Mouse (Mus musculus): ENCODE data around the gene Jmjd7.

Gene Jmjd7

GRCm38 (mm10) chr2:120012924-120013323, 14.4 kb upstream of the Jmjd7 start:
- DNase-seq (ENCODE audit: low spot score in 2 of 2) = no peak

GRCm38 (mm10) chr2:120013831-120014486, 13.3 kb upstream of the Jmjd7 start:
- no peak for DNase-seq (ENCODE audit: low spot score in 2 of 2)

- DNase-seq (ENCODE audit: low spot score in 2 of 2) = no peak
These were observed 11.4 kb upstream of the Jmjd7 start for GRCm38 (mm10) chr2:120015882-120016281.

GRCm38 (mm10) chr2:120017599-120017998, 9.7 kb upstream of the Jmjd7 start:
- no peak for DNase-seq (ENCODE audit: low spot score in 2 of 2)

DNA sequence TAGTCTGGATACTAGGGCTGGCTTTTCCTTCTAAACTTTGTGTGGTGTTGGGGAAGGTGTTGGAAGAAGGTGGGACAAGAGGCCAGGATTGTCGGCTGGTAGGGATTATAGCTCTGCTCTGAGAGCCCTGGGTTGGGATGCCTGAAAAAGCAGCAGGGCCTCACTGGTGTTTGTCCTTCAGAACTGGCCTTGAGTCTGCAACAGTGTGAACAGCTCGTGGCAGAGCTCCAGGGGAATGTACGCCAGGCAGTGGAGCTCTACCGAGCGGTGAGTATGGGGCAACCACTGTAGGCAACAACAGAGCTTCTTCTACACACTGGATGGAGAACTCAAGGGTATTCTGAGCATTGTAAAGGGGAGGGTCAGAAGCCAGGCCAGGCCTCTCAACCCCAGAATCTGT, 2.9 kb upstream of the Jmjd7 start:
- no peak for DNase-seq (ENCODE audit: low spot score in 2 of 2)

DNA sequence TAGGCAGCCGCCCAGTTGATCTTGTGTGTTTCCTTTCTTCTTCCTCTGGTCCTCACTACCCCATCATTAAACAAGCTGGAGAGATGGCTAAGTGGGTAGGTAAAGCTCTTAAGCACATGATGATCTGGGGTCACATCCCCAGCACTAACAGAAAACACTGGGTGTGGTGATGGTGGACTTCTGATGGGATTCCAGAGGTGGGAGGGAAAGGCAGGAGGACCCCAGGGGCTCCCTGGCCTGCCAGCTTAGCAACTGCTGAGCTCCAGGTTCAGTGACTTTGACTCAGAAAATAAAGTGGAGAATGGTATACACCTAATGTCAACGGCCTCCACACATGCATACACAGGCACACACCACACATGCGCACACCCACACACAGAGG, 658 bp downstream of the Jmjd7 start:
- no peak for DNase-seq (ENCODE audit: low spot score in 2 of 2)

DNA sequence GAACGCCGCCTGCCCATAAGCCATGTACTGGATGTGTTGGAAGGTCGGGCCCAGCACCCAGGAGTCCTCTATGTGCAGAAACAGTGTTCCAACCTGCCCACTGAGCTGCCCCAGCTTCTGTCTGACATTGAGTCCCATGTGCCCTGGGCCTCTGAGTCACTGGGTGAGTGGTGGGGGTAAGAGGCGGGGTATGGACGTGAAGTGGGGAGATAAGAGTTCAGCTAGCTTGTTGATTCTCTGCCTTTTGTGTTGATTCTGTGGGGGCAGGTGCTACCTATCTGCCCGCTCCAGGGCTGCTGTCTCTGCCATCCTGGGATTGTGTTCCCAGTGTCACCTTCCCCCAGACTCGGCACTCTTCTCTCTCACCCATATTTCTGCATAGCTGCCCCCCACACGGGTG, 3.1 kb downstream of the Jmjd7 start:
- DNase-seq (ENCODE audit: low spot score in 2 of 2) = no peak

GRCm38 (mm10) chr2:120032726-120033467, 5.6 kb downstream of the Jmjd7 start, which contains the start of gene Pla2g4b:
TSS of gene Pla2g4b (plus strand) at chr2:120033417.
- DNase-seq (ENCODE audit: low spot score in 2 of 2) = no peak

- no peak for DNase-seq (ENCODE audit: low spot score in 2 of 2)
These were observed 6.4 kb downstream of the Jmjd7 start for GRCm38 (mm10) chr2:120033726-120034125.

DNA sequence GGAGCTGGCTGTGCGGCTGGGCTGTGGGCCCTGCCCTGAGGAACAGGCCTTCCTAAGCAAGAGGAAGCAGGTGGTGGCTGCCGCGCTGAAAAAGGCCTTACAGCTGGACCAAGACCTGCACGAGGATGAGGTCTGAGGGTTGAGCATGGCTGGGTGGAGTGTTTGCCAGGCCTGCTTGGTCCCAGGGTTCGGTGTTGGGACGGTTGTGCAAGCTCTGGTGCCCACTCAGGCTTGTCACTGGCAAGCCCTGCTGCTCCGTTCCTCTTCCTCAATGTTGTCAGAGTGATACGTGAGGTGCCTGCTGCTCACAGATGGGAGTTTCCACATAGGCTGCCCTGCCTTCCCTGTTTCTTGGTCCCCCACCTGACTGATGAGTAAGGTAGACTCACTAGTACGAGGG, 10.5 kb downstream of the Jmjd7 start:
- no peak for DNase-seq (ENCODE audit: low spot score in 2 of 2)

DNA sequence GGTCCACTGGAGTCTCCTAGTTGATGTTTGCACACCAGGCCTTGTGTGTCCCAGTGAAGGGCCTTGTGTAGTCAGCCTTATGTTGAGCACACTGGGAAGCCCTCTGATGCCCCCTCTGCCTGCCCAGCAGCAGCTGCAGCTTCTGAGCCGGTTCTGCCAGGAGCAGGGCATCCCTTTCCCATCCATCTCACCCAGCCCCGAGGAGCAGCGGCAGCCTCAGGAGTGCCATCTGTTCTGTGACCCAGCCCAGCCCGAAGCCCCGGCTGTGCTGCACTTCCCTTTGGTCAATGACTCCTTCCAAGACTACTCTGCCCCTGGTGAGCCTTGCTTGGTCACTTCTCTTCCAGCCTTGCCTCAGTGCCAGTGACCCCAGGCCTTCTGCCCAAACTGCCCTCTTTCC, 13.7 kb downstream of the Jmjd7 start:
- DNase-seq (ENCODE audit: low spot score in 2 of 2) = no peak

- peak; percentile 66 to 77 for DNase-seq (ENCODE audit: low spot score in 2 of 2)
These were observed 16.9 kb downstream of the Jmjd7 start for GRCm38 (mm10) chr2:120044101-120044603.

GRCm38 (mm10) chr2:120044676-120045075, 17.4 kb downstream of the Jmjd7 start:
- no peak for DNase-seq (ENCODE audit: low spot score in 2 of 2)

DNA sequence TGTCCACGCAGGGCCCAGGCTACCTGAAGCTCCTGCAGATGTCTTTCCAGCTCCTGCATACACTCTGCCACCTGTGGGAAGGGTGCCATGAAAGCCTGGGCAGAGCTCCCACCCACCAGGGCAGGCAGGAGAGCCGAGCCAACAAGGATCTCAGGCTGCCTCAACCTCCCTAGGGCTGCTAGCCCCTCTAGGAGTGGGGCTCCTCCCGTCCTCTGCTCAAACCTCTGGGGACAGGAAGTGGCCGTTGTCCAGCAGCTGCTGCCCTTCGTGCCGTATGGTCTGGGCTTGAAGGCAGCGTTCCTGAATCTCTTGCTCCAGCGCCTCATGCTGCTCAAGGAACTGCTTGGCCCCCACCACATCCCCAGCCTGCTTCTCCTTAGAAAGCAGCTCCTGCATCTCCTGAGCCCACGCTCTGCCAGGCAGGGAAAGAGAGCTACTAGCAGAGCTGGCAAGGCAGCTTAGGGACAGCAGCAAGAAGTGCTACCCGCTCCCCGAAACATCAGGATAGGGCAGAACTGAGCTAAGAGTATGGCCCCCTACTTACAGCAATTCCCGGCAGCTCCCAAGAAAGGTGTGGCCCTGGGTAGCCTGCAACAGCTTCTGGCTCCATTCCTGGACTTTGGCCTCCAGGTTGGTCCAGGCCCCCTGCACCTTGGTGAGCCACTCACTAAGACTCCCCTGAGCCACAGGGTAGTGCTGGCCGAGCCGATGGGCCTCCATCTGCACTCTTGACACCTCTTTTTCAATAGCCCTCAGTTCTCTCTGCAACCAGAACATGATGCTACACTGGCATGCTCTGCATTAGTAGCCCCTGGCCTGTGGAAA, 19.4 kb downstream of the Jmjd7 start:
- DNase-seq (ENCODE audit: low spot score in 2 of 2) = peak; percentile 49 to 74

GRCm38 (mm10) chr2:120048173-120048572, 20.9 kb downstream of the Jmjd7 start:
- no peak for DNase-seq (ENCODE audit: low spot score in 2 of 2)

- peak in 1 of 2 experiments; percentile 30 for DNase-seq (ENCODE audit: low spot score in 2 of 2)
These were observed 22.5 kb downstream of the Jmjd7 start for GRCm38 (mm10) chr2:120049632-120050274.

DNA sequence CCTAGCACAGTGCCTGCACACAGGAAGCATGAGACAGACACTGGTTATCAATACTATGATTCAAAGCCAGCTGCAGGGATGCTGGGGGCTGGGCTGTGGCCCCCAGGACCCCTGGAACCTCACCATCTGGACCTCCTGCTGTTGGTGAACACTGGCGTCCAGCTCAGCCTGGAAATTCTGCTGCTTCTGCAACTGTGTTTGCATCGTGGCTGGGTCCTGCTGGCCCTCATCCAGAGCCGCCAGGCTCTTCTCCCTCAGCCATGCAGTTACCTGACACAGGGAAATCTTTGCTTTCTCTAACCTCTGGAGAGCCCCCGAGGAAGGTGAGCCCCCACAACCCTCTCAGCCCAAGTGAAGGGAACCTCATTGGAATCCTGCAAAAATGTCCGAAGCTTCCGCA, 24.1 kb downstream of the Jmjd7 start:
- DNase-seq (ENCODE audit: low spot score in 2 of 2) = no peak

DNA sequence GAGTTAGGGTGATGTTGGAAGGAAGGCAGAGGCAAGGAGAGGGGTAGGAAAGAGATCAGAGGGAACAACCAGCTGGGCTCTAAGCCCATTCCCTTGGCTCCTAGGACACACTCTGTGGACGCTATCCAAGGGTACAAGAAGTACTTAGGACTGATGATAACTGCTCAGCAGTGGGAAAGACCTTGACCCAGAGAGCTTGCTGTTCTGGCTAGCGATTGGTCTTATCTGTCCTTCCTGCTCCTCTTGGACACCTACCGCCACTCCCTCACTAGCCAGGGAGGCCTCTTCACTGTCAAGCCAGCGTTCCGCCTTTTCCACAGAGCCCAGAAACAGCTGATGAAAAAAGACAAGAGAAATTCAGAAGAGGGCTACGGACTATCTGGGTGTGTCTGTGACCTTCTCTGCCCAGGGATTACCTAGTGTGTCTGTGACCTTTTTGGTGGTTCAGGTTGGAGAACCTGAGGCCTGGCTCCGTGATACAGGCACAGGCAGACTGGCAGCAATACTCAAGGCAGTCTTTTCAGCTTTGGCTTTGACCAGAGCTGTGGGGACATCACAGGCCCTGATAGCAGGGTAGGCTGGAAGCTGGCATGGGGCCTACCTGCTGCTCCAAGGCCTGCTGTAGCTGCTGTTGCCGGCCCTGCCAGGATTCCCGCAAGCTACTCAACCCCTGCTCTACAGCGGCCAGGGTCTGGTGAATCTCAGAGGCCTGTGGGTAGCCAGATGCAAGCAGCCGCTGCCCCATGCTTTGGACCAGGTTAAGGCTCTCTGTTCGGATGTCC, 27.7 kb downstream of the Jmjd7 start:
- DNase-seq (ENCODE audit: low spot score in 2 of 2) = no peak

- DNase-seq (ENCODE audit: low spot score in 2 of 2) = no peak
These were observed 28.6 kb downstream of the Jmjd7 start for GRCm38 (mm10) chr2:120055923-120056322.

- no peak for DNase-seq (ENCODE audit: low spot score in 2 of 2)
These were observed 31.5 kb downstream of the Jmjd7 start for GRCm38 (mm10) chr2:120058818-120059217.

DNA sequence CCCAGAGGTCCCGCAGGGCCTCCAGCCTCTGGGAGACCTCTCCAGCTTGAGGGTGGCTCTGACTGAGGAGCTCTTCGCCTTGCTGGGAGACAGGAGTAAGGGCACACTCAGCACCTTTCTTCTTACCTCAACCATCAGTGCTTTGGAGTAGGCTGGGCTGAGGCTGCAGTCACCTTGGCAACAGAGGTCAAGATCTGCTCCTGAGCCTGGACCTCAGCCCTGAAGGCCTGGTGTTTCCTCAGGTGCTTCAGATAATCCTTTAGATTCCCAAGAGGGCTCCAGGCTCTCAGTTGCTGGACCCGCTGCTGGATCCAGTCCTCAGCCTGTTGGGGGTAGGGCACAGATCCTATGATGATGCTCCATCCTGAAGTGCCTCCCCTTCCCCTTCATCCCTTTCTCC, 32.2 kb downstream of the Jmjd7 start:
- DNase-seq (ENCODE audit: low spot score in 2 of 2) = no peak
